Mouse (Mus musculus) neural tube, embryonic 14.5 days (tissue): Measurements from ENCODE around the gene Slc25a29. TPM values are rescaled to one million over a fixed set of nuclear protein-coding genes. Genes with fewer than 3 reads are reported as not detected.

Source experiments
- ATAC-seq: fragments of 200-750 bp; cut with Nextera tagmentation; 2 replicates; pipeline ENCODE4 v1.8.0; 2017; ENCODE audit warnings: low read depth, mild to moderate bottlenecking, moderate TSS enrichment, moderate library complexity
- H3K27ac ChIP-seq: fragments of 300-500 bp; sonication (generic); 2 replicates; pipeline ENCODE4 v1.5.1; 2014; ENCODE audit warnings: low read depth, mild to moderate bottlenecking, control low read depth, low read length, moderate library complexity, mixed read lengths
- H3K27me3 ChIP-seq: fragments of 300-500 bp; sonication (generic); 2 replicates; pipeline ENCODE4 v1.6.1; 2014; ENCODE audit warnings: low read length; ENCODE audit not compliant: control insufficient read depth, insufficient read depth
- H3K36me3 ChIP-seq: fragments of 300-500 bp; sonication (generic); 2 replicates; pipeline ENCODE4 v1.6.1; 2014; ENCODE audit warnings: low read length, mixed read lengths; ENCODE audit not compliant: control insufficient read depth, insufficient read depth
- H3K4me1 ChIP-seq: fragments of 300-500 bp; sonication (generic); 2 replicates; pipeline ENCODE4 v1.6.1; 2014; ENCODE audit warnings: low read length; ENCODE audit not compliant: control insufficient read depth, insufficient read depth
- H3K4me2 ChIP-seq: fragments of 300-500 bp; sonication (generic); 2 replicates; pipeline ENCODE4 v1.6.1; 2014; ENCODE audit warnings: mild to moderate bottlenecking, low read depth, low read length, control low read depth
- H3K4me3 ChIP-seq: fragments of 300-500 bp; sonication (generic); 2 replicates; pipeline ENCODE4 v1.5.1; 2014; ENCODE audit warnings: low read depth, low read length, control low read depth, mixed read lengths
- H3K9ac ChIP-seq: fragments of 300-500 bp; sonication (generic); replicated peaks from 2 replicates; pipeline ENCODE4 v1.6.1; 2014; ENCODE audit warnings: low read depth, mild to moderate bottlenecking, control low read depth, low read length, mixed read lengths
- H3K9me3 ChIP-seq: fragments of 300-500 bp; sonication (generic); 2 replicates; pipeline ENCODE4 v1.6.1; 2016; ENCODE audit warnings: low read length; ENCODE audit not compliant: control insufficient read depth
- WGBS: fragments of 180-500 bp; shearing (Covaris S2); extraction: QIAGEN DNeasy Blood & Tissue Kit; methylation state at CpG from one replicate; pipeline ENCODE4 v1.1.7; 2014; 5-methylcytosine and 5-hydroxymethylcytosine counted together
- microRNA counts: library from miRNA; unstranded; fragments of <30 nt; microRNA quantifications from one replicate; lab custom pipeline; 2016
- microRNA-seq: library from miRNA; unstranded; fragments of <30 nt; microRNA quantifications from one replicate; pipeline ENCODE4, GENCODE M21; 2016
- polyA plus RNA-seq: library from polyadenylated mRNA; unstranded; fragments of >200 nt; fragmentation: Nextera tagmentation; extraction: Ambion mirVana; gene quantifications from 2 replicates; pipeline ENCODE4 v1.2.1, GENCODE M21; 2014

Slc25a29 gene
- polyA plus RNA-seq, 1 experiment from 2014 or later, result 16.8 TPM

- no peaks in the 10 kb centered on the region for H3K36me3 ChIP-seq
- H3K4me3 ChIP-seq, result no peak overlapping the region
- no peaks in the 10 kb centered on the region; the same call in 1 of the 2 replicates for H3K9me3 ChIP-seq
- H3K4me2 ChIP-seq, result no peak overlapping the region
- H3K27ac ChIP-seq, result no peak overlapping the region
- no peak for ATAC-seq
- no peaks in the 10 kb centered on the region for H3K27me3 ChIP-seq
- WGBS, result 96% methylated on average over 7 of the region's 7 CpGs
- H3K4me1 ChIP-seq, result no peaks in the 10 kb centered on the region
- no peak overlapping the region for H3K9ac ChIP-seq
Observed at GRCm38 (mm10) chr12:108780108-108780877, 55.4 kb downstream of the Slc25a29 start.

MicroRNA genes within 50 kb of the gene (microRNA counts, 519-probe panel; counts per million panel counts)
- microRNA mmu-miR-345-3p (lab: Ali Mortazavi, UCI) (not detected), microRNA mmu-miR-345-5p (lab: Ali Mortazavi, UCI) (4,011 counts per million, percentile 43 among the panel's probes with 10 or more counts)

Small RNAs within 50 kb of the gene (microRNA-seq; reads per million reads assigned to microRNA genes)
- 102 reads per million, percentile 47 among the genes with 10 or more reads in this experiment for gene Mir345

Other genes with a start within 250 kb of the Slc25a29 start
- 3.0 and 3.4 TPM in 2 replicates for gene Degs2, start 133.6 kb downstream of the Slc25a29 start, polyA plus RNA-seq
- 14.9 and 15.2 TPM in 2 replicates for gene Yy1, start 42.9 kb downstream of the Slc25a29 start, polyA plus RNA-seq
- gene Slc25a47, start 163 bp upstream of the Slc25a29 start, polyA plus RNA-seq, result 8.2 and 9.4 TPM in 2 replicates
- 4.5 and 5.0 TPM in 2 replicates for gene Wdr25, start 57.7 kb upstream of the Slc25a29 start, polyA plus RNA-seq
- 102 and 110 TPM in 2 replicates for gene Wars, start 58.3 kb upstream of the Slc25a29 start, polyA plus RNA-seq
- gene Begain, start 232.3 kb upstream of the Slc25a29 start, polyA plus RNA-seq, result 40.8 and 53.1 TPM in 2 replicates